Comparison of ENCODE assay signal across 20 mouse cellular contexts in the genomic region with DNA sequence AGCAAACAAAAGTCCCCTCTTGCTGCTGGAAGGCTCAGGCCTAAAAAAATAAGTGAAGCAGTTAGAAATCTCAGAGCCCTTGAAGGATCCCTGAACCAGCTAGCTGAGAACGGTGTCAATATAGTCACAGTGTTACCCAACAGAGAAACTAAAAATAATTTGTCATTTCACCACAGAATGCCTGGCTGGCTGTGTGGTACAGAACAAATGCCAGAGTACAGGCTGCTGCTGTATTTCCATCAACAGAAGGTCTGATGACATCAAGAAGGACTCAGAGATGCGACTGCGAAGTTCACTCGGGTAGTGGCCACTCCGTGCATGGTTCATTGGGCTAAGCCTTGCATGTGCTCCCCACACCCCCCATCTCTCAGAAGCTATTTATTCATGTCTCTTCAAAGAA.
DNase-seq lines count a peak whose midpoint lies in the region; ATAC-seq and TF ChIP-seq lines count a peak whose summit lies in the region.
"Had no signal": no experiment of that assay in that cellular context is flagged by ENCODE, and none has a peak within 500 bp of the region (broad histone marks: within the 10 kb centered on the region; RNA-seq: fewer than 3 reads in every experiment).

No protein-coding gene starts in this region.

- DNase-seq in adrenal gland, postnatal 10 days = peak; percentile 7
- no peak for DNase-seq in adrenal gland, postnatal 36 days
- peak; percentile 22 to 31 for DNase-seq in heart, adult 9 months (ENCODE audit: low spot score in 2 of 2)
- DNase-seq in heart, postnatal 25 days (ENCODE audit: low spot score) = no peak
- no peak for DNase-seq in left cerebral cortex, adult 2 months (ENCODE audit: extremely low spot score in 1 of 2, low spot score in 2 of 2)
- DNase-seq in retina, postnatal 1 day = no peak
- no peak for DNase-seq in retina, embryonic 14.5 days (ENCODE audit: low spot score)
- DNase-seq: cerebellum, adult 9-11 months; forebrain, postnatal 0 days; kidney, adult 2 months; kidney, postnatal 4 days; lung, embryonic 14.5 days; thymus, postnatal 4 days had no signal

- H3K4me3 ChIP-seq in left cerebral cortex, adult 2 months = no peak overlapping the region
- H3K4me3 ChIP-seq: limb, embryonic 15.5 days; megakaryocyte, embryonic 14.5 days; neural tube, embryonic 15.5 days; stomach, embryonic 15.5 days had no signal

- H3K27ac ChIP-seq in left cerebral cortex, adult 2 months = peak overlapping the region; percentile 8; the same call in 1 of the 2 replicates
- H3K27ac ChIP-seq: limb, embryonic 15.5 days; neural tube, embryonic 15.5 days; stomach, embryonic 15.5 days had no signal

- intact Hi-C loops in heart, postnatal 25 days (cut with DNase I) = loop anchor here (5.0 kb wide), 1 partner anchor 45 kb away; no protein-coding TSS in a partner anchor
- intact Hi-C loops in left cerebral cortex, adult 2 months (cut with DNase I) = loop anchor here (5.0 kb wide), 1 partner anchor 50 kb away; no protein-coding TSS in a partner anchor

- no peak for TF ChIP-seq CTCF in left cerebral cortex, adult 2 months (IDR thresholded peaks at IDR 0.05)

- peak; percentile 35; the same call in 1 of the 2 replicates for ATAC-seq in granulocyte monocyte progenitor cell, adult 5-6 weeks (replicated peaks; ENCODE audit: poor library complexity, severe bottlenecking)
- ATAC-seq: forebrain, postnatal 0 days; hindbrain, embryonic 16.5 days; Patski had no signal

Comparison
In these comparisons a context has a peak if more than half of its experiments do, and no peak if none do; other contexts are left out.
1. DNase-seq: peak in adrenal gland, postnatal 10 days (single experiment) and heart, adult 9 months (2 of 2); none in adrenal gland, postnatal 36 days (0 of 2), heart, postnatal 25 days (single experiment), left cerebral cortex, adult 2 months (0 of 2), retina, postnatal 1 day (single experiment) and retina, embryonic 14.5 days (single experiment).